Mouse (Mus musculus): Measurements from ENCODE around the gene Cnot10. TPM values are rescaled to one million over a fixed set of nuclear protein-coding genes. Genes with fewer than 3 reads are reported as not detected.
A peak's percentile ranks its signal among the peaks of the same experiment; 100 is the strongest.

Gene Cnot10
- polyA plus RNA-seq, 1 experiment from 2014 or later: 74.7 TPM

GRCm38 (mm10) chr9:114583812-114584182, 56.2 kb downstream of the Cnot10 start:
- peak overlapping the region; percentile 86 for H3K4me2 ChIP-seq (replicated peaks; ENCODE audit: low read depth, low read length)
- peak; percentile 58; the same call in 1 of the 2 replicates for ATAC-seq (ENCODE audit: low FRiP score, low TSS enrichment)
- no peaks in the 10 kb centered on the region for H3K27me3 ChIP-seq (ENCODE audit: control insufficient read depth, insufficient read depth, low read length)
- 0 out of 2 replicates have a peak overlapping the region, but pooled peaks have one; percentile 59 for H3K27ac ChIP-seq (ENCODE audit: low read depth, low read length)
- no peaks in the 10 kb centered on the region for H3K9me3 ChIP-seq (ENCODE audit: control insufficient read depth, low read length)
- under 1% methylated on average over 23 of the region's 23 CpGs for WGBS
- peak overlapping the region; percentile 43 for H3K4me3 ChIP-seq (ENCODE audit: low read length)
- H3K4me1 ChIP-seq (ENCODE audit: control insufficient read depth, insufficient read depth, low read length): peaks cover 5% of the 10 kb centered on the region; the same call in 1 of the 2 replicates
- peaks cover 15% of the 10 kb centered on the region for H3K36me3 ChIP-seq (ENCODE audit: control insufficient read depth, insufficient read depth, low read length)
- peak overlapping the region; percentile 55 for H3K9ac ChIP-seq (ENCODE audit: low read depth, low read length)

GRCm38 (mm10) chr9:114578646-114579045, 61.3 kb downstream of the Cnot10 start:
- Histone ChIP-seq H3K9me3 (ENCODE audit: control insufficient read depth, low read length) (no peaks in the 10 kb centered on the region), H3K27ac (ENCODE audit: low read depth, low read length) (no peak overlapping the region), H3K4me1 (ENCODE audit: control insufficient read depth, insufficient read depth, low read length) (no peaks in the 10 kb centered on the region), H3K27me3 (ENCODE audit: control insufficient read depth, insufficient read depth, low read length) (no peaks in the 10 kb centered on the region), H3K4me2 (replicated peaks; ENCODE audit: low read depth, low read length) (no peak overlapping the region), H3K9ac (ENCODE audit: low read depth, low read length) (no peak overlapping the region), H3K36me3 (ENCODE audit: control insufficient read depth, insufficient read depth, low read length) (no peaks in the 10 kb centered on the region), H3K4me3 (ENCODE audit: low read length) (no peak overlapping the region)
- no peak for ATAC-seq (ENCODE audit: low FRiP score, low TSS enrichment)
- WGBS: 53% methylated on average over 11 of the region's 11 CpGs

GRCm38 (mm10) chr9:114576001-114576400, 64.0 kb downstream of the Cnot10 start:
- H3K4me3 ChIP-seq (ENCODE audit: low read length): no peak overlapping the region
- no peaks in the 10 kb centered on the region for H3K4me1 ChIP-seq (ENCODE audit: control insufficient read depth, insufficient read depth, low read length)
- no peaks in the 10 kb centered on the region for H3K27me3 ChIP-seq (ENCODE audit: control insufficient read depth, insufficient read depth, low read length)
- WGBS: 85% methylated on average over 1 of the region's 1 CpGs
- H3K9me3 ChIP-seq (ENCODE audit: control insufficient read depth, low read length): no peaks in the 10 kb centered on the region
- ATAC-seq (ENCODE audit: low FRiP score, low TSS enrichment): no peak
- H3K9ac ChIP-seq (ENCODE audit: low read depth, low read length): no peak overlapping the region
- H3K27ac ChIP-seq (ENCODE audit: low read depth, low read length): no peak overlapping the region
- no peak overlapping the region for H3K4me2 ChIP-seq (replicated peaks; ENCODE audit: low read depth, low read length)
- no peaks in the 10 kb centered on the region for H3K36me3 ChIP-seq (ENCODE audit: control insufficient read depth, insufficient read depth, low read length)

DNA sequence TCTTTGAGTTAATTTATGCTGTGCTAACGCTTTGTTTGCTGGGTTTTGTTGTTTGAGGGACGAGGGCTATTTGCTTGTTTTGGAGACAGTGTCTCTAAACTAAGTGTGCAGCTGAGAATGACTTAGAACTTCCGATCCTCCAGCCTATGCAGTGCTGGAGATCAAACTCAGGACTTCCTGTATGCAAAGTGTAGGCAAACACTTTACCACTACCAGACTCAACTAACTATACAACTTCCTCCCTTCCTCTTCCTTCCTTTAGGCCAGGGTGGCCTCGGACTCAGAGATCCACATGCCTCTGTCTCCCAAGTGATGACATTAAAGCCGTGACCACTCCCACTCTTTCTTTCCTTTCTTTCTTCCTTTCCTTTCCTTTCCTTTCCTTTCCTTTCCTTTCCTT, 66.5 kb downstream of the Cnot10 start:
- no peak overlapping the region for H3K4me2 ChIP-seq (replicated peaks; ENCODE audit: low read depth, low read length)
- no peaks in the 10 kb centered on the region for H3K4me1 ChIP-seq (ENCODE audit: control insufficient read depth, insufficient read depth, low read length)
- no peaks in the 10 kb centered on the region for H3K27me3 ChIP-seq (ENCODE audit: control insufficient read depth, insufficient read depth, low read length)
- no peak for ATAC-seq (ENCODE audit: low FRiP score, low TSS enrichment)
- no peaks in the 10 kb centered on the region for H3K36me3 ChIP-seq (ENCODE audit: control insufficient read depth, insufficient read depth, low read length)
- H3K9ac ChIP-seq (ENCODE audit: low read depth, low read length): no peak overlapping the region
- 61% methylated on average over 5 of the region's 5 CpGs for WGBS
- H3K4me3 ChIP-seq (ENCODE audit: low read length): no peak overlapping the region
- H3K27ac ChIP-seq (ENCODE audit: low read depth, low read length): no peak overlapping the region
- no peaks in the 10 kb centered on the region for H3K9me3 ChIP-seq (ENCODE audit: control insufficient read depth, low read length)

- Histone ChIP-seq H3K27me3 (ENCODE audit: control insufficient read depth, insufficient read depth, low read length) (no peaks in the 10 kb centered on the region), H3K36me3 (ENCODE audit: control insufficient read depth, insufficient read depth, low read length) (no peaks in the 10 kb centered on the region), H3K9me3 (ENCODE audit: control insufficient read depth, low read length) (no peaks in the 10 kb centered on the region), H3K27ac (ENCODE audit: low read depth, low read length) (no peak overlapping the region), H3K4me2 (replicated peaks; ENCODE audit: low read depth, low read length) (no peak overlapping the region), H3K4me1 (ENCODE audit: control insufficient read depth, insufficient read depth, low read length) (no peaks in the 10 kb centered on the region), H3K4me3 (ENCODE audit: low read length) (no peak overlapping the region), H3K9ac (ENCODE audit: low read depth, low read length) (no peak overlapping the region)
- no peak for ATAC-seq (ENCODE audit: low FRiP score, low TSS enrichment)
- WGBS: 86% methylated on average over 5 of the region's 5 CpGs
Measured at GRCm38 (mm10) chr9:114568682-114569474, 71.1 kb downstream of the Cnot10 start.

GRCm38 (mm10) chr9:114564667-114565066, 75.3 kb downstream of the Cnot10 start:
- Histone ChIP-seq H3K9ac (ENCODE audit: low read depth, low read length) (peak overlapping the region; percentile 80; the same call in 1 of the 2 replicates), H3K27me3 (ENCODE audit: control insufficient read depth, insufficient read depth, low read length) (peaks cover 14% of the 10 kb centered on the region; the same call in 1 of the 2 replicates), H3K9me3 (ENCODE audit: control insufficient read depth, low read length) (no peaks in the 10 kb centered on the region), H3K4me2 (replicated peaks; ENCODE audit: low read depth, low read length) (peak overlapping the region; percentile 96), H3K4me3 (ENCODE audit: low read length) (peak overlapping the region; percentile 69), H3K27ac (ENCODE audit: low read depth, low read length) (peak overlapping the region; percentile 86; the same call in 1 of the 2 replicates), H3K4me1 (ENCODE audit: control insufficient read depth, insufficient read depth, low read length) (peaks cover 5% of the 10 kb centered on the region; the same call in 1 of the 2 replicates), H3K36me3 (ENCODE audit: control insufficient read depth, insufficient read depth, low read length) (no peaks in the 10 kb centered on the region)
- peak; percentile 11; the same call in 1 of the 2 replicates for ATAC-seq (ENCODE audit: low FRiP score, low TSS enrichment)
- 2% methylated on average over 10 of the region's 10 CpGs for WGBS

- Histone ChIP-seq H3K9ac (ENCODE audit: low read depth, low read length) (peak within 1 kb of the TSS; percentile 80), H3K4me2 (replicated peaks; ENCODE audit: low read depth, low read length) (peak within 1 kb of the TSS; percentile 96), H3K9me3 (ENCODE audit: control insufficient read depth, low read length) (no peaks in the 10 kb centered on the region), H3K4me1 (ENCODE audit: control insufficient read depth, insufficient read depth, low read length) (peaks cover 5% of the 10 kb centered on the region; the same call in 1 of the 2 replicates), H3K27me3 (ENCODE audit: control insufficient read depth, insufficient read depth, low read length) (peaks cover 14% of the 10 kb centered on the region; the same call in 1 of the 2 replicates), H3K36me3 (ENCODE audit: control insufficient read depth, insufficient read depth, low read length) (no peaks in the 10 kb centered on the region), H3K4me3 (ENCODE audit: low read length) (peak within 1 kb of the TSS; percentile 69), H3K27ac (ENCODE audit: low read depth, low read length) (peak within 1 kb of the TSS; percentile 86)
- peak; percentile 59 for ATAC-seq (ENCODE audit: low FRiP score, low TSS enrichment)
- under 1% methylated on average over 78 of the region's 91 CpGs for WGBS
Measured at GRCm38 (mm10) chr9:114563761-114564606, 76.0 kb downstream of the Cnot10 start, which contains the start of gene Trim71. Trim71 (minus strand) TSS chr9:114564369.

DNA sequence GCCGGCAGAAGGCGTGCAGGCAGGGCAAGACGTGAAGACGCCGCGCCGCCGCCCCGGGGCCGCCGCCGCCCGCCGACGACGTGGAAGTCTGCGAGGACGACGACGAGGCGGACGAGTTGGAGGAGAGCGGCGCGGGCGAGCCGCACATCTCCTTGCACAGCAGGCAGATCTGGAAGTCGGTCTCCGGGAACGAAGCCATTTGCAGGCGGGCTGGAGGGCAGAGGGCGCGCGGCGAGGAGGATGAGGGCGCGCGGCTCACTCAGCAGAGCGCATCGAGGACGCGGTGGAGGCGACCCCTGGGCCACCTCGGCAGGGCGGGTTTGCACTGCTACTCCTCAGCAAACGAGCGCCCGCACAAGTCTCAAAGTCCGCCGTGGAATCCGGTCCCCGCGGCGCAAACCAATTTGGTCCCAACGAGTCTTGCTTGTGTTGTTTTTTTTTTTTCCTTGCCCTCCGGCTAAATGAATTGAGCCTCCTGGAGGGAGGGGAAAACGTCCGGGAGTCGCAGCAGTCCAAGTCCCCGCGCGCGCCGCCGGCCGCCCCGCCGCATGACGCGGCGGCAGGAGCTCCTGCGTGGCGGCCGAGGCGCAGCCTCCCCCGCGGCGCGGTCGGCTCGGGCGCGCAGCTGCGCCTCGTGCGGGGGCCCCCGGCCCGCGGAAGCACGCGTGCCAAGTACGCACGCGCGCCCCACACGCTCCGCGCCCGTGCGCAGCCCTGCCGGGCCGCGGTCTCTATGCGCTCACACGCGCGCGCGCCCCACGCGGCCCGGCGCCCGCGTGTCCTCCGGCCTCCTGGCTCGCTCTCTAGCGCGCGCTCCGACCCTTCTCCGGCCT, 76.8 kb downstream of the Cnot10 start:
- H3K36me3 ChIP-seq (ENCODE audit: control insufficient read depth, insufficient read depth, low read length): no peaks in the 10 kb centered on the region
- peaks cover 5% of the 10 kb centered on the region; the same call in 1 of the 2 replicates for H3K4me1 ChIP-seq (ENCODE audit: control insufficient read depth, insufficient read depth, low read length)
- H3K9me3 ChIP-seq (ENCODE audit: control insufficient read depth, low read length): no peaks in the 10 kb centered on the region
- peak; percentile 44; the same call in 1 of the 2 replicates for ATAC-seq (ENCODE audit: low FRiP score, low TSS enrichment)
- peak overlapping the region; percentile 80 for H3K9ac ChIP-seq (ENCODE audit: low read depth, low read length)
- under 1% methylated on average over 117 of the region's 122 CpGs for WGBS
- H3K27ac ChIP-seq (ENCODE audit: low read depth, low read length): peak overlapping the region; percentile 86
- peak overlapping the region; percentile 96 for H3K4me2 ChIP-seq (replicated peaks; ENCODE audit: low read depth, low read length)
- H3K27me3 ChIP-seq (ENCODE audit: control insufficient read depth, insufficient read depth, low read length): peaks cover 14% of the 10 kb centered on the region; the same call in 1 of the 2 replicates
- peak overlapping the region; percentile 69 for H3K4me3 ChIP-seq (ENCODE audit: low read length)
